ENCODE assay signal across 9 mouse cellular contexts in the genomic region with DNA sequence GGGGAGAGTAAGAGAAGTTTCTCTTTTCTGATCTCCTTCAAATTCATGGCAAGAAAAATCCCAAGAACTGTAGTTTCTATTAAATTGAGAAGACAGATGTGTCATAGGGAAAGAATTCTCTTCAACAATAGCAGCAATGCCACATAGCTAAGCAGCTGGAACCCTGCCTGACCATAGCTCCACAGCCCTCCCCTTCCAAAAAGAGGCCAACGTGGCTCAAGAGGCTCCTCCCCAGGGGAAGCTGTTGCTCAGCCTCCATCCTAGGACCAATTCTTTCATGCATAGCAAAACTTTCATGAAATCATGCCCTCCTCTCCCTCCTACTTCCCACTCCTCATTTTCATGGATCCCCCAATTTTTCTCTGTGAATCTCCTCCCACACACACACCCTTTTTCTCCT. TPM values are rescaled to one million over a fixed set of nuclear protein-coding genes. Genes with fewer than 3 reads are reported as not detected.
A peak's percentile ranks its signal among the peaks of the same experiment; 100 is the strongest.
DNase-seq lines count a peak whose midpoint lies in the region; ATAC-seq and TF ChIP-seq lines count a peak whose summit lies in the region.
"Had no signal": no experiment of that assay in that cellular context is flagged by ENCODE, and none has a peak within 500 bp of the region (broad histone marks: within the 10 kb centered on the region; RNA-seq: fewer than 3 reads in every experiment).

No protein-coding gene starts in this region.

- 15% methylated on average over 1 of the region's 1 CpGs for WGBS in forebrain, embryonic 14.5 days
- WGBS in forebrain, embryonic 13.5 days, result 26% methylated on average over 1 of the region's 1 CpGs
- WGBS in kidney, adult 2 months, result 0% methylated on average over 1 of the region's 1 CpGs

- peaks cover 9% of the 10 kb centered on the region; the same call in 1 of the 2 replicates for H3K4me1 ChIP-seq in forebrain, embryonic 14.5 days (ENCODE audit: control insufficient read depth, insufficient read depth, low read length)
- H3K4me1 ChIP-seq in forebrain, embryonic 13.5 days, result peaks cover 29% of the 10 kb centered on the region
- H3K4me1 ChIP-seq in kidney, adult 2 months (ENCODE audit: control insufficient read depth, insufficient read depth, low read length), result no peaks in the 10 kb centered on the region

- TF ChIP-seq CTCF in kidney, adult 2 months (conservative IDR thresholded peaks at IDR 0.05; ENCODE audit: insufficient read depth, insufficient read length, low read depth, low read length), result no peak

- no peak overlapping the region for H3K27ac ChIP-seq in forebrain, embryonic 14.5 days (ENCODE audit: low read depth, low read length)
- H3K27ac ChIP-seq in forebrain, embryonic 13.5 days, result no peak overlapping the region
- peak overlapping the region; percentile 55 for H3K27ac ChIP-seq in kidney, adult 2 months (ENCODE audit: insufficient read depth, low read depth, low read length)

- ATAC-seq in forebrain, embryonic 14.5 days, result no peak
- ATAC-seq in forebrain, embryonic 13.5 days, result no peak

- TF ChIP-seq POLR2A in kidney, adult 2 months (IDR thresholded peaks at IDR 0.05; ENCODE audit: low read depth, low read length), result no peak

- no peaks in the 10 kb centered on the region for H3K27me3 ChIP-seq in forebrain, embryonic 14.5 days (replicated peaks; ENCODE audit: control insufficient read depth, insufficient read depth, low read length)
- H3K27me3 ChIP-seq in forebrain, embryonic 13.5 days, result no peaks in the 10 kb centered on the region
- peaks cover 1% of the 10 kb centered on the region; the same call in 1 of the 2 replicates for H3K27me3 ChIP-seq in kidney, adult 2 months (replicated peaks; ENCODE audit: control insufficient read depth, insufficient read depth, low read length)
- H3K27me3 ChIP-seq: CH12.LX had no signal

- H3K4me3 ChIP-seq in forebrain, embryonic 14.5 days (ENCODE audit: low read depth, low read length), result no peak overlapping the region
- H3K4me3 ChIP-seq in forebrain, embryonic 13.5 days, result no peak overlapping the region
- no peak overlapping the region for H3K4me3 ChIP-seq in kidney, adult 2 months (ENCODE audit: insufficient read depth, low read depth, low read length)

- no peak overlapping the region for H3K4me2 ChIP-seq in forebrain, embryonic 14.5 days (ENCODE audit: low read length)
- H3K4me2 ChIP-seq in forebrain, embryonic 13.5 days, result no peak overlapping the region

- DNase-seq in forebrain, embryonic 14.5 days (ENCODE audit: low spot score), result peak; percentile 33
- peak; percentile 98 for DNase-seq in heart, adult 11 months
- peak; percentile 60 for DNase-seq in kidney, adult 2 months
- DNase-seq in lung, postnatal 14 days, result peak; percentile 66
- no peak for DNase-seq in right cerebral cortex, postnatal 25 days
- no peak for DNase-seq in cerebellum, postnatal 25 days
- no peak for DNase-seq in retina, embryonic 14.5 days (ENCODE audit: low spot score)

- no peaks in the 10 kb centered on the region for H3K36me3 ChIP-seq in forebrain, embryonic 14.5 days (ENCODE audit: control insufficient read depth, insufficient read depth, low read length)
- H3K36me3 ChIP-seq in forebrain, embryonic 13.5 days (ENCODE audit: poor library complexity, severe bottlenecking), result no peaks in the 10 kb centered on the region
- H3K36me3 ChIP-seq in kidney, adult 2 months (ENCODE audit: control insufficient read depth, insufficient read depth, low read length), result no peaks in the 10 kb centered on the region

- no peak overlapping the region for H3K9ac ChIP-seq in forebrain, embryonic 14.5 days (ENCODE audit: low read length)
- H3K9ac ChIP-seq in forebrain, embryonic 13.5 days, result no peak overlapping the region

- no peaks in the 10 kb centered on the region for H3K9me3 ChIP-seq in forebrain, embryonic 14.5 days (replicated peaks; ENCODE audit: control insufficient read depth, low read length)
- H3K9me3 ChIP-seq in forebrain, embryonic 13.5 days (replicated peaks), result no peaks in the 10 kb centered on the region

RNA-seq across cellular contexts. Expression of gene Col1a2, which starts 16.3 kb away (rescaled TPM):
- 32.8 and 57.9 TPM in 2 replicates for polyA plus RNA-seq in forebrain, embryonic 14.5 days (2014; fragmentation: Nextera tagmentation; extraction: Ambion mirVana)
- 29.8 and 31.4 TPM in 2 replicates for polyA plus RNA-seq in forebrain, embryonic 13.5 days (2015; fragmentation: Nextera tagmentation; extraction: Ambion mirVana)
- polyA plus RNA-seq in kidney, adult 2 months (2012; rRNA removed), result 67.1 and 67.9 TPM in 2 replicates

Comparison
In these comparisons a context has a peak if more than half of its experiments do, and no peak if none do; other contexts are left out.
1. DNase-seq: peak in forebrain, embryonic 14.5 days (single experiment), heart, adult 11 months (single experiment), kidney, adult 2 months (single experiment) and lung, postnatal 14 days (single experiment); none in right cerebral cortex, postnatal 25 days (single experiment), cerebellum, postnatal 25 days (0 of 2) and retina, embryonic 14.5 days (single experiment).